Mouse (Mus musculus) C2C12 (cell line): ENCODE measurements around the gene Tmem185b.

Experiments used
- CTCF ChIP-seq: IDR thresholded peaks from one replicate; pipeline ENCODE4 v1.5.1; 2011; ENCODE audit not compliant: control insufficient read depth, insufficient read depth, insufficient read length
- FOSL1 ChIP-seq: IDR thresholded peaks from one replicate; pipeline ENCODE4 v1.8.0; 2011; ENCODE audit warnings: mild to moderate bottlenecking, low read length; ENCODE audit not compliant: poor library complexity, insufficient read depth, severe bottlenecking
- MYOD1 ChIP-seq: IDR thresholded peaks from one replicate; pipeline ENCODE4 v1.6.1; 2011; ENCODE audit warnings: low read depth; ENCODE audit not compliant: control insufficient read depth, insufficient read length
- USF1 ChIP-seq: IDR thresholded peaks from one replicate; pipeline ENCODE4 v1.6.1; 2011; ENCODE audit warnings: low read depth, mild to moderate bottlenecking, control low read depth, moderate library complexity

DNA sequence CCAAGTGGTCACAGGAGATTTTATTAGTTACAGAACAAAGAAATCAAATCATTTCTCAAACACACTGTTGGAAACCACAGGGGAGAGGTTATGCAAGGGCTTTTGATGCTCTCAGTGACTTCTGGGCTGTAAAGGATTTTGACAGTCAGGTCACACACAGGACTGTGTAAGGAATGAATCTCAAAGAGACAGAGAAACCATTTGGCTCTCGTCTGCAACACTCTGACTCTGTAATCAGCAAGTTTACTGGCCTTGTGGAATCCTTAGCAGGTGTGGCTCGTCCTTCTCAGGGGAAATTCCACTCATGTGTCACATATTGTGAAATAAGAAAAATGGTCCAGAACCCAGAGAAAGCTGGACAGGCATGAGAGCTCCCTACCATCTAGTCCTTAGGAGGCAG, 4.9 kb upstream of the Tmem185b start:
- no peak for TF ChIP-seq CTCF
- no peak for TF ChIP-seq USF1
- TF ChIP-seq MYOD1 = no peak
- no peak for TF ChIP-seq FOSL1
